Mouse (Mus musculus) liver, embryonic 18 days (tissue): ENCODE results near the gene Vmn1r44. TPM values are rescaled to one million over a fixed set of nuclear protein-coding genes. Genes with fewer than 3 reads are reported as not detected.

Source experiments
- polyA plus RNA-seq: library from polyadenylated mRNA; depleted of rRNA; stranded (reverse); fragments of >200 nt; gene quantifications from 2 replicates; pipeline ENCODE4 v1.2.3, GENCODE M21; 2012; rRNA removed

Gene Vmn1r44
- polyA plus RNA-seq: not detected in 2 replicates

DNA sequence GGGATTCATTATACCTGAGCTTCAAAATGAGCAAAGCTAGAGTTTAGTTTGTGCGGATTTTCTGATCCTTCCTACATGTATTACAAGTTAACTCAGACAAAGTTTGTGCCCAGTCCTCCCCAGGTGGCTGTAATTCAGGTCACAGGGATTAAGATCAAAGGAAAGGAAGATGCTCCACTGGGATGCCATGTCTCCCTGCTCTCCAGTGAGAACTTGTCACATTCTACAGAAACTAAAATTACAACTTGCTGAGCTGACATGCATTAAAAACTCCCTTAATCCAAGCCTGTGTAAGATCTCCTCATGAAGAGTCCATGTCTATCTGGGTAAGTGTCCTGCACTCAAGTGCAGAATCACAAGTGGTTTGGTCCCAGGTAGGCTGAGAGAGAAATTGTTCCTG, at the start of gene Vmn1r44:
TSS of gene Vmn1r44 (plus strand) at position 301 of the 400 bp plus-strand sequence.

GRCm38 (mm10) chr6:89876313-89876712, 7.1 kb upstream of the Vmn1r44 start, which contains the start of the genes Vmn1r42 and Vmn1r43:
Vmn1r42 (minus strand) TSS chr6:89876413.
Vmn1r43 (minus strand) TSS chr6:89876413.

DNA sequence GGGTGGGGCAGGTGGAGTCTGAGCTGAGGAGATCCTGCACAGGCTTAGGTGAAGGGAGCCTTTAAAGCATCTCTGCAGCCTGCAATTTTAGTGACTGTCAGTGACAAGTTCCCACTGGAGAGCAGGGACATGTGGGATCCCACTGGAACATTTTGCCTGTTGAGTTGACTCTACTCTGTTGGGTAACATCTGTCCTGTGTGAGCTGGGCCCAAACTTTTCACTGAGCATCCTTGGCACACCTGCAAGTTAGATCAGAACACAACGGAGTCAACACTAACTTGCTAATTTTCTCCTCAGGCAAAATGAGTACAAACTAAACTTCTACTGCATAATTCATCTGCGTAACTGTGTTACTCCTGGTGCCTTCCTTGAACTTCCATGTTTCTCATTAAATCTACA, 57.0 kb downstream of the Vmn1r44 start, which contains the start of gene Vmn1r45:
TSS of gene Vmn1r45 (minus strand) at position 101 of the 400 bp plus-strand sequence.

Other genes with a start within 250 kb of the Vmn1r44 start
- gene Txnrd3, start 239.7 kb upstream of the Vmn1r44 start, polyA plus RNA-seq: 2.2 and 2.5 TPM in 2 replicates
- gene Vmn1r40, start 176.1 kb upstream of the Vmn1r44 start, polyA plus RNA-seq: not detected in 2 replicates
- not detected in 2 replicates for gene Vmn1r41, start 142.9 kb upstream of the Vmn1r44 start, polyA plus RNA-seq
- not detected in 2 replicates for gene Vmn1r42, start 7.2 kb upstream of the Vmn1r44 start, polyA plus RNA-seq
- gene Vmn1r43, start 7.2 kb upstream of the Vmn1r44 start, polyA plus RNA-seq: not detected in 2 replicates
- gene Vmn1r45, start 56.9 kb downstream of the Vmn1r44 start, polyA plus RNA-seq: not detected in 2 replicates
- gene Vmn1r46, start 85.7 kb downstream of the Vmn1r44 start, polyA plus RNA-seq: not detected in 2 replicates
- not detected in 2 replicates for gene Vmn1r47, start 132.5 kb downstream of the Vmn1r44 start, polyA plus RNA-seq
- not detected in 2 replicates for gene Vmn1r48, start 153.2 kb downstream of the Vmn1r44 start, polyA plus RNA-seq
- gene Vmn1r49, start 194.8 kb downstream of the Vmn1r44 start, polyA plus RNA-seq: not detected in 2 replicates
- gene Vmn1r50, start 217.8 kb downstream of the Vmn1r44 start, polyA plus RNA-seq: not detected in 2 replicates
- gene Vmn1r51, start 238.9 kb downstream of the Vmn1r44 start, polyA plus RNA-seq: not detected in 2 replicates